Mouse (Mus musculus): ENCODE results near the gene Gtf3c3. TPM values are rescaled to one million over a fixed set of nuclear protein-coding genes. Genes with fewer than 3 reads are reported as not detected.

Gtf3c3 gene
- polyA plus RNA-seq, 1 experiment from 2014 or later = 25.7 TPM

GRCm38 (mm10) chr1:54422195-54422750 lies 16.5 kb downstream of the Gtf3c3 start:
- peaks cover 49% of the 10 kb centered on the region for H3K36me3 ChIP-seq (ENCODE audit: insufficient read depth, low read length)
- 93% methylated on average over 4 of the region's 4 CpGs for WGBS

GRCm38 (mm10) chr1:54421670-54422069 lies 17.1 kb downstream of the Gtf3c3 start:
- no peak overlapping the region for H3K4me2 ChIP-seq (replicated peaks; ENCODE audit: low read depth, low read length)
- no peaks in the 10 kb centered on the region for H3K4me1 ChIP-seq (ENCODE audit: insufficient read depth, low read length)
- H3K9me3 ChIP-seq (ENCODE audit: low read length) = no peaks in the 10 kb centered on the region
- H3K27ac ChIP-seq (ENCODE audit: low read length) = no peak overlapping the region
- WGBS = 98% methylated on average over 3 of the region's 3 CpGs
- no peaks in the 10 kb centered on the region for H3K27me3 ChIP-seq (ENCODE audit: insufficient read depth, low read length)
- no peak overlapping the region for H3K4me3 ChIP-seq (ENCODE audit: low read length)
- no peak overlapping the region for H3K9ac ChIP-seq (replicated peaks; ENCODE audit: low read length)
- peaks cover 51% of the 10 kb centered on the region for H3K36me3 ChIP-seq (ENCODE audit: insufficient read depth, low read length)
- ATAC-seq (ENCODE audit: low FRiP score, low TSS enrichment) = no peak

More at GRCm38 (mm10) chr1:54422195-54422750, 16.5 kb downstream of the Gtf3c3 start:
- no peak overlapping the region for H3K9ac ChIP-seq (replicated peaks; ENCODE audit: low read length)
- H3K4me3 ChIP-seq (ENCODE audit: low read length) = no peak overlapping the region
- no peak overlapping the region for H3K4me2 ChIP-seq (replicated peaks; ENCODE audit: low read depth, low read length)
- ATAC-seq (ENCODE audit: low FRiP score, low TSS enrichment) = no peak
- no peaks in the 10 kb centered on the region for H3K9me3 ChIP-seq (ENCODE audit: low read length)
- H3K27ac ChIP-seq (ENCODE audit: low read length) = no peak overlapping the region
- no peaks in the 10 kb centered on the region for H3K4me1 ChIP-seq (ENCODE audit: insufficient read depth, low read length)
- no peaks in the 10 kb centered on the region for H3K27me3 ChIP-seq (ENCODE audit: insufficient read depth, low read length)

- no peak for ATAC-seq (ENCODE audit: low FRiP score, low TSS enrichment)
- Histone ChIP-seq H3K27ac (ENCODE audit: low read length) (no peak overlapping the region), H3K9ac (replicated peaks; ENCODE audit: low read length) (no peak overlapping the region), H3K9me3 (ENCODE audit: low read length) (no peaks in the 10 kb centered on the region), H3K4me1 (ENCODE audit: insufficient read depth, low read length) (no peaks in the 10 kb centered on the region), H3K27me3 (ENCODE audit: insufficient read depth, low read length) (no peaks in the 10 kb centered on the region), H3K36me3 (ENCODE audit: insufficient read depth, low read length) (peaks cover 49% of the 10 kb centered on the region), H3K4me3 (ENCODE audit: low read length) (no peak overlapping the region), H3K4me2 (replicated peaks; ENCODE audit: low read depth, low read length) (no peak overlapping the region)
These were observed 36.0 kb downstream of the Gtf3c3 start for GRCm38 (mm10) chr1:54402736-54403135.

GRCm38 (mm10) chr1:54384221-54384620 lies 54.5 kb downstream of the Gtf3c3 start:
- Histone ChIP-seq H3K4me2 (replicated peaks; ENCODE audit: low read depth, low read length) (no peak overlapping the region), H3K36me3 (ENCODE audit: insufficient read depth, low read length) (no peaks in the 10 kb centered on the region), H3K4me1 (ENCODE audit: insufficient read depth, low read length) (no peaks in the 10 kb centered on the region), H3K9me3 (ENCODE audit: low read length) (no peaks in the 10 kb centered on the region), H3K4me3 (ENCODE audit: low read length) (no peak overlapping the region), H3K9ac (replicated peaks; ENCODE audit: low read length) (no peak overlapping the region), H3K27me3 (ENCODE audit: insufficient read depth, low read length) (no peaks in the 10 kb centered on the region), H3K27ac (ENCODE audit: low read length) (no peak overlapping the region)
- ATAC-seq (ENCODE audit: low FRiP score, low TSS enrichment) = no peak
- 51% methylated on average over 1 of the region's 1 CpGs for WGBS

GRCm38 (mm10) chr1:54380978-54381914 lies 57.5 kb downstream of the Gtf3c3 start:
- Histone ChIP-seq H3K27me3 (ENCODE audit: insufficient read depth, low read length) (no peaks in the 10 kb centered on the region), H3K9me3 (ENCODE audit: low read length) (no peaks in the 10 kb centered on the region), H3K27ac (ENCODE audit: low read length) (no peak overlapping the region), H3K4me2 (replicated peaks; ENCODE audit: low read depth, low read length) (no peak overlapping the region), H3K4me3 (ENCODE audit: low read length) (no peak overlapping the region), H3K9ac (replicated peaks; ENCODE audit: low read length) (no peak overlapping the region), H3K36me3 (ENCODE audit: insufficient read depth, low read length) (no peaks in the 10 kb centered on the region), H3K4me1 (ENCODE audit: insufficient read depth, low read length) (no peaks in the 10 kb centered on the region)
- WGBS = 92% methylated on average over 9 of the region's 9 CpGs
- no peak; the same call in 1 of the 2 replicates for ATAC-seq (ENCODE audit: low FRiP score, low TSS enrichment)

GRCm38 (mm10) chr1:54377506-54378051 lies 61.2 kb downstream of the Gtf3c3 start:
- Histone ChIP-seq H3K36me3 (ENCODE audit: insufficient read depth, low read length) (no peaks in the 10 kb centered on the region), H3K4me1 (ENCODE audit: insufficient read depth, low read length) (no peaks in the 10 kb centered on the region), H3K9me3 (ENCODE audit: low read length) (no peaks in the 10 kb centered on the region), H3K4me2 (replicated peaks; ENCODE audit: low read depth, low read length) (no peak overlapping the region), H3K9ac (replicated peaks; ENCODE audit: low read length) (no peak overlapping the region), H3K27me3 (ENCODE audit: insufficient read depth, low read length) (no peaks in the 10 kb centered on the region), H3K4me3 (ENCODE audit: low read length) (no peak overlapping the region), H3K27ac (ENCODE audit: low read length) (no peak overlapping the region)
- no peak for ATAC-seq (ENCODE audit: low FRiP score, low TSS enrichment)

GRCm38 (mm10) chr1:54356566-54356965 lies 82.2 kb downstream of the Gtf3c3 start:
- H3K9ac ChIP-seq (replicated peaks; ENCODE audit: low read length) = no peak overlapping the region
- H3K4me2 ChIP-seq (replicated peaks; ENCODE audit: low read depth, low read length) = no peak overlapping the region
- no peaks in the 10 kb centered on the region for H3K36me3 ChIP-seq (ENCODE audit: insufficient read depth, low read length)
- no peaks in the 10 kb centered on the region for H3K4me1 ChIP-seq (ENCODE audit: insufficient read depth, low read length)
- 81% methylated on average over 6 of the region's 6 CpGs for WGBS
- H3K27ac ChIP-seq (ENCODE audit: low read length) = no peak overlapping the region
- no peaks in the 10 kb centered on the region for H3K27me3 ChIP-seq (ENCODE audit: insufficient read depth, low read length)
- ATAC-seq (ENCODE audit: low FRiP score, low TSS enrichment) = no peak
- H3K4me3 ChIP-seq (ENCODE audit: low read length) = no peak overlapping the region
- H3K9me3 ChIP-seq (ENCODE audit: low read length) = no peaks in the 10 kb centered on the region

- H3K4me1 ChIP-seq (ENCODE audit: insufficient read depth, low read length) = no peaks in the 10 kb centered on the region
- no peak overlapping the region for H3K9ac ChIP-seq (replicated peaks; ENCODE audit: low read length)
- H3K27ac ChIP-seq (ENCODE audit: low read length) = no peak overlapping the region
- H3K4me3 ChIP-seq (ENCODE audit: low read length) = no peak overlapping the region
- no peak for ATAC-seq (ENCODE audit: low FRiP score, low TSS enrichment)
- H3K36me3 ChIP-seq (ENCODE audit: insufficient read depth, low read length) = no peaks in the 10 kb centered on the region
- no peaks in the 10 kb centered on the region for H3K27me3 ChIP-seq (ENCODE audit: insufficient read depth, low read length)
- no peaks in the 10 kb centered on the region for H3K9me3 ChIP-seq (ENCODE audit: low read length)
- WGBS = 73% methylated on average over 5 of the region's 5 CpGs
- H3K4me2 ChIP-seq (replicated peaks; ENCODE audit: low read depth, low read length) = no peak overlapping the region
These were observed 83.3 kb downstream of the Gtf3c3 start for GRCm38 (mm10) chr1:54355485-54355884.

GRCm38 (mm10) chr1:54354786-54355185 lies 84.0 kb downstream of the Gtf3c3 start:
- WGBS = 81% methylated on average over 4 of the region's 4 CpGs
- Histone ChIP-seq H3K4me2 (replicated peaks; ENCODE audit: low read depth, low read length) (no peak overlapping the region), H3K36me3 (ENCODE audit: insufficient read depth, low read length) (no peaks in the 10 kb centered on the region), H3K4me1 (ENCODE audit: insufficient read depth, low read length) (no peaks in the 10 kb centered on the region), H3K27ac (ENCODE audit: low read length) (no peak overlapping the region), H3K9ac (replicated peaks; ENCODE audit: low read length) (no peak overlapping the region), H3K27me3 (ENCODE audit: insufficient read depth, low read length) (no peaks in the 10 kb centered on the region), H3K4me3 (ENCODE audit: low read length) (no peak overlapping the region), H3K9me3 (ENCODE audit: low read length) (no peaks in the 10 kb centered on the region)
- ATAC-seq (ENCODE audit: low FRiP score, low TSS enrichment) = no peak
